Mouse (Mus musculus) urinary bladder, postnatal 4 days (tissue): ENCODE measurements around the gene Prf1.

Experiments used
- DNase-seq, 2 experiments: peaks; one replicate each; pipeline ENCODE4 v3.0.0; 2021 to 2022; ENCODE audit warnings: low spot score in 2 of 2

The Prf1 gene

GRCm38 (mm10) chr10:61337665-61338064 lies 40.0 kb downstream of the Prf1 start:
- DNase-seq = no peak

DNA sequence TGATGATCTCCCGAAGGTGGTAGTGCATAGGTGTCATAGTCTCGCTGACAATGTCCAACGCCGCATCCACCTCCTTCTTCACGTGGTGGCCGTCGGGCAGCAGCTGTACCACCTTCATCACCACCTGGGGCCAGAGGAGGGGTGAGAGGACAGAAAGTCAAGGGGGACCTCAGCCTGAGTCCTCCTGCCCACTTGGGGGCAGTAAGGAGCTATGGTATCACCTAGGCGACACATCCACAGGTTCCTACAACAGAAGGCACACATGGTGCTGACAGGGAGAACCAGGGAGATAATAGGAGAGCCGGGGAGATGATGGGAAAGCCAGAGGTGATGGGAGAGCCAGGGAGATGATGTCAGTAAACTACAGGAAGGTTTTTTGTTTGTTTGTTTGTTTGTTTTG lies 41.6 kb downstream of the Prf1 start:
- DNase-seq = no peak

GRCm38 (mm10) chr10:61340247-61340646 lies 42.6 kb downstream of the Prf1 start:
- DNase-seq = no peak

- no peak for DNase-seq
Measured at GRCm38 (mm10) chr10:61341045-61341444, 43.4 kb downstream of the Prf1 start.

DNA sequence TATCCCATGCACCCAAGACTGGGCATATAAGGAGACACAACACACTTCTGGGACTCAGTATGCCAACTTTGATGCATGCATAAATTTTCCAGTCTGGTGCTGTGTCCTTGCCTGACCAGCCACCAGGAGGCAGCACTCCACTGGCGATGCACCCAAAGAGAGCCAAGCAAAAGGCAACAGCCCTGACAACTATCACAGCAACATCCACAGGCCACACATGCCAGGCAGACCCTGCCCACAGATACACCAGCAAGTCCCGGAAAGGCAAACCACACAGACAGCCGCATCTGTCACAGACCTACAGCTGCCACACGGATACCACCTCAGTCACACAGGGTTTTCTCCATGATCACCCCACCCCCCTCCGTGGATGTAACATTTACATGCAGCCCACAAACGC lies 43.9 kb downstream of the Prf1 start:
- peak; percentile 54 to 81 for DNase-seq

GRCm38 (mm10) chr10:61342750-61343149 lies 45.1 kb downstream of the Prf1 start:
- DNase-seq = no peak

- peak in 1 of 2 experiments; percentile 75 for DNase-seq
Measured at GRCm38 (mm10) chr10:61343950-61344349, 46.3 kb downstream of the Prf1 start.

DNA sequence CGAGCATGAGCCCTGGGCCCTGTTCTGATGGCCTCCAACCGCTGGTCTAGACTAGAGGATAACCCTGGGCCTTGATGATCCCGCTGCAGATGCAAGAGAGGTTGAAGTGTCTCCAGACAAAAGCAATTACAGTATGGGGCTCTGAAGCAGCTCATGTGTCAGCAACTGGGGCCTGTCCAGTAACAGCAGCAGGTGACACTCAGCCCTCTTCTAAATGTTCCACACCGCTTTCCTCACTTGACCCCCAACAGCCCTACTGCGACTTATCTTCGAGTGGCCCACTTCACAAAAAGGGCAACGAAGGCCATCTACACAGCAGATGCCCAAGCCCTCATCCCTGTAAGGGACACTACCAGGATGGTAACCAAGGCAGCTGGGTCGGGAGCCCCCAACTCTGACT lies 47.5 kb downstream of the Prf1 start:
- DNase-seq = no peak

GRCm38 (mm10) chr10:61346374-61346773 lies 48.7 kb downstream of the Prf1 start:
- no peak for DNase-seq

GRCm38 (mm10) chr10:61351216-61351615 lies 53.6 kb downstream of the Prf1 start:
- no peak for DNase-seq
